Mouse (Mus musculus) WW6 (cell line): ENCODE measurements around the gene Tnfrsf1b.
"Not testable (repeated sequence)": the region's sequence is repeated elsewhere in the genome, so short reads cannot be mapped to it uniquely, and the experiment has no call there.

Experiments used
- DNase-seq: peaks from one replicate; pipeline ENCODE4 v3.0.0-alpha.2; 2013; ENCODE audit warnings: low read depth, low spot score

The Tnfrsf1b gene

GRCm38 (mm10) chr4:145192686-145193085 lies 54.0 kb downstream of the Tnfrsf1b start:
- DNase-seq: no peak

- no peak for DNase-seq
Observed at GRCm38 (mm10) chr4:145188561-145188960, 58.1 kb downstream of the Tnfrsf1b start.

GRCm38 (mm10) chr4:145187619-145188018 lies 59.1 kb downstream of the Tnfrsf1b start:
- DNase-seq: no peak

GRCm38 (mm10) chr4:145178918-145179549 lies 67.6 kb downstream of the Tnfrsf1b start:
- DNase-seq: no peak

- not testable (repeated sequence) for DNase-seq
Observed at GRCm38 (mm10) chr4:145165542-145165941, 81.1 kb downstream of the Tnfrsf1b start.

- DNase-seq: no peak
Observed at GRCm38 (mm10) chr4:145164111-145164510, 82.6 kb downstream of the Tnfrsf1b start.
